ENCODE assay signal across 20 mouse cellular contexts in the genomic region with DNA sequence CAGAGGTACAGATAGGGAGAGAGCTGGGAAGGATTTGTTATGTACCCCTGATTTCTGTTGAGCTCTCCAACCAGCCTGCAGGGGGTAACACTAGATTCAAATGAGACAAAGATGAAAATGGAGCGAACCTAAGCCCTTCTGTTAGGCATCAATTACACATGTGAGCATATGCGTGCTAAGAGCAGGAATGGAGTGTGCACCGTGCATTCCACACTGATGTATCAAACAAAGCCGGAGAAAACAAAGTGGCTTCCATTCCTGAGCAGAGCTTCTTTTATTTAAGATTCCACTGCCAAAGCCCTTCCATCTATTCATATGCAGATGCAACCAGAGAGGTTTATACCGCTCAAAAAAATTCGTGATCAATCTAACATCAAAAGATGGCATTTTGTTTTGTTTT.
DNase-seq lines count a peak whose midpoint lies in the region; ATAC-seq and TF ChIP-seq lines count a peak whose summit lies in the region.
"Had no signal": no experiment of that assay in that cellular context is flagged by ENCODE, and none has a peak within 500 bp of the region (broad histone marks: within the 10 kb centered on the region; RNA-seq: fewer than 3 reads in every experiment).

No protein-coding gene starts in this region.

- peak; percentile 42 for ATAC-seq in forebrain, embryonic 11.5 days (replicated peaks; ENCODE audit: low FRiP score)
- peak; percentile 50; the same call in 1 of the 2 replicates for ATAC-seq in hindbrain, embryonic 13.5 days (ENCODE audit: low FRiP score)
- no peak for ATAC-seq in neural tube, embryonic 15.5 days (ENCODE audit: low FRiP score)
- no peak for ATAC-seq in erythroblast, adult 5-6 weeks (replicated peaks; ENCODE audit: low FRiP score, poor library complexity, severe bottlenecking)
- ATAC-seq: Patski had no signal

- no peaks in the 10 kb centered on the region for H3K36me3 ChIP-seq in forebrain, embryonic 11.5 days (ENCODE audit: control insufficient read depth, insufficient read depth, low read length)
- H3K36me3 ChIP-seq in hindbrain, embryonic 13.5 days, result no peaks in the 10 kb centered on the region
- no peaks in the 10 kb centered on the region for H3K36me3 ChIP-seq in neural tube, embryonic 15.5 days

- peak; percentile 33; the same call in 1 of the 2 replicates for TF ChIP-seq CTCF in layer of hippocampus, adult 2 months (conservative IDR thresholded peaks at IDR 0.05)

- H3K27me3 ChIP-seq in forebrain, embryonic 11.5 days (ENCODE audit: control insufficient read depth, insufficient read depth, low read length), result no peaks in the 10 kb centered on the region
- H3K27me3 ChIP-seq in hindbrain, embryonic 13.5 days, result no peaks in the 10 kb centered on the region
- no peaks in the 10 kb centered on the region for H3K27me3 ChIP-seq in neural tube, embryonic 15.5 days (replicated peaks)

- peak overlapping the region; percentile 44 for H3K27ac ChIP-seq in layer of hippocampus, adult 2 months
- no peak overlapping the region for H3K27ac ChIP-seq in forebrain, embryonic 11.5 days (ENCODE audit: low read depth, low read length)
- H3K27ac ChIP-seq in hindbrain, embryonic 13.5 days, result 0 out of 2 replicates have a peak overlapping the region, but pooled peaks have one; percentile 0
- H3K27ac ChIP-seq in neural tube, embryonic 15.5 days (replicated peaks), result 0 out of 2 replicates have a peak overlapping the region, but pooled peaks have one; percentile 4
- H3K27ac ChIP-seq: macrophage; stomach, postnatal 0 days had no signal

- WGBS in forebrain, embryonic 11.5 days, result 21% methylated on average over 6 of the region's 6 CpGs
- WGBS in hindbrain, embryonic 13.5 days, result 10% methylated on average over 6 of the region's 6 CpGs
- 14% methylated on average over 6 of the region's 6 CpGs for whole genome bisulfite sequencing in neural tube, embryonic 15.5 days

- H3K9me3 ChIP-seq in forebrain, embryonic 11.5 days (ENCODE audit: control insufficient read depth, low read length), result no peaks in the 10 kb centered on the region
- H3K9me3 ChIP-seq in hindbrain, embryonic 13.5 days, result no peaks in the 10 kb centered on the region
- H3K9me3 ChIP-seq in neural tube, embryonic 15.5 days (replicated peaks), result no peaks in the 10 kb centered on the region

- no peak for DNase-seq in layer of hippocampus, adult 2 months (ENCODE audit: low spot score in 2 of 2)
- DNase-seq in layer of hippocampus, adult 9-10 months (ENCODE audit: low spot score), result no peak
- DNase-seq in forebrain, embryonic 11.5 days (ENCODE audit: low spot score), result no peak
- no peak for DNase-seq in frontal cortex, postnatal 14 days (ENCODE audit: low spot score in 2 of 2)
- DNase-seq: B cell, adult 2 months; cerebellum, postnatal 10 days; gastrocnemius, postnatal 25 days; kidney, adult 11 months; kidney, postnatal 14 days; left cerebral cortex, postnatal 4 days; lung, embryonic 14.5 days; right cerebral cortex, postnatal 14 days; thymus, postnatal 36 days had no signal

- H3K4me1 ChIP-seq in forebrain, embryonic 11.5 days (replicated peaks; ENCODE audit: control insufficient read depth, insufficient read depth, low read length), result peaks cover 16% of the 10 kb centered on the region; the same call in 1 of the 2 replicates
- H3K4me1 ChIP-seq in hindbrain, embryonic 13.5 days (replicated peaks), result peaks cover 31% of the 10 kb centered on the region
- H3K4me1 ChIP-seq in neural tube, embryonic 15.5 days, result peaks cover 30% of the 10 kb centered on the region

- H3K9ac ChIP-seq in forebrain, embryonic 11.5 days (ENCODE audit: low read length), result no peak overlapping the region; the same call in 1 of the 2 replicates
- H3K9ac ChIP-seq in hindbrain, embryonic 13.5 days, result no peak overlapping the region
- no peak overlapping the region for H3K9ac ChIP-seq in neural tube, embryonic 15.5 days (replicated peaks)
- H3K9ac ChIP-seq: lung, embryonic 14.5 days had no signal

- H3K4me2 ChIP-seq in forebrain, embryonic 11.5 days (ENCODE audit: low read depth, low read length, severe bottlenecking), result no peak overlapping the region; the same call in 1 of the 2 replicates
- H3K4me2 ChIP-seq in hindbrain, embryonic 13.5 days, result no peak overlapping the region
- no peak overlapping the region for H3K4me2 ChIP-seq in neural tube, embryonic 15.5 days
- H3K4me2 ChIP-seq: liver, embryonic 11.5 days; lung, embryonic 14.5 days had no signal

- no peak overlapping the region for H3K4me3 ChIP-seq in layer of hippocampus, adult 2 months
- no peak overlapping the region for H3K4me3 ChIP-seq in forebrain, embryonic 11.5 days (ENCODE audit: low read depth, low read length)
- H3K4me3 ChIP-seq in hindbrain, embryonic 13.5 days, result no peak overlapping the region
- H3K4me3 ChIP-seq in neural tube, embryonic 15.5 days (replicated peaks), result no peak overlapping the region

Comparison
In these comparisons a context has a peak if more than half of its experiments do, and no peak if none do; other contexts are left out.
1. ATAC-seq: peak in forebrain, embryonic 11.5 days (single experiment) and hindbrain, embryonic 13.5 days (single experiment); none in neural tube, embryonic 15.5 days (single experiment) and erythroblast, adult 5-6 weeks (single experiment).